Mouse (Mus musculus) E14TG2a.4 (cell line): ENCODE data around the gene Cdk17.

Experiments
- CTCF ChIP-seq: conservative IDR thresholded peaks from 2 replicates; pipeline ENCODE4 v1.5.1; 2014; ENCODE audit warnings: low read length
- NANOG ChIP-seq: IDR thresholded peaks from 2 replicates; pipeline ENCODE4 v1.6.1; 2014; ENCODE audit warnings: borderline replicate concordance, low read length, mixed read lengths
- POU5F1 ChIP-seq: IDR thresholded peaks from 2 replicates; pipeline ENCODE4 v1.6.1; 2014; ENCODE audit warnings: low read length, borderline replicate concordance

DNA sequence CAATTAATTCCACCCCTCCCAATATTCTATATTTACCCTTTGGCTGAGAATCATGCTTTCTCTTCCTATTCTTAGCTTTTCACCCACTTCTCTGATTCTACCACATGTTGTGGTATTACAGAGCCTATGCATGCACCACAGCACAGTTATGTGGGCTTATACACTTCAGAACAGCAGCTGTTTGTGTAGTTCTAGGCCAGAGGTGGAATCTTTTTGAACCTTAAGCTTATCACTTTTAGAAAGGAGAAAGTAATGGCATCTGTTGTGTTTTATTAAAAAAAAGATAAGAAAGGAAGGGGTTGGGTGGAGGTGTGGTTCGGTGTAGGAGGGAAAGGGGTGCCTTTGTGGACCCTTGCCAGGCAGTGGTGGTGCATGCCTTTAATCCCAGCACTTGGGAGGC, 16.1 kb upstream of the Cdk17 start:
- TF ChIP-seq CTCF (no peak), NANOG (no peak), POU5F1 (no peak)
